ENCODE assay signal across 9 mouse cellular contexts in the genomic region with DNA sequence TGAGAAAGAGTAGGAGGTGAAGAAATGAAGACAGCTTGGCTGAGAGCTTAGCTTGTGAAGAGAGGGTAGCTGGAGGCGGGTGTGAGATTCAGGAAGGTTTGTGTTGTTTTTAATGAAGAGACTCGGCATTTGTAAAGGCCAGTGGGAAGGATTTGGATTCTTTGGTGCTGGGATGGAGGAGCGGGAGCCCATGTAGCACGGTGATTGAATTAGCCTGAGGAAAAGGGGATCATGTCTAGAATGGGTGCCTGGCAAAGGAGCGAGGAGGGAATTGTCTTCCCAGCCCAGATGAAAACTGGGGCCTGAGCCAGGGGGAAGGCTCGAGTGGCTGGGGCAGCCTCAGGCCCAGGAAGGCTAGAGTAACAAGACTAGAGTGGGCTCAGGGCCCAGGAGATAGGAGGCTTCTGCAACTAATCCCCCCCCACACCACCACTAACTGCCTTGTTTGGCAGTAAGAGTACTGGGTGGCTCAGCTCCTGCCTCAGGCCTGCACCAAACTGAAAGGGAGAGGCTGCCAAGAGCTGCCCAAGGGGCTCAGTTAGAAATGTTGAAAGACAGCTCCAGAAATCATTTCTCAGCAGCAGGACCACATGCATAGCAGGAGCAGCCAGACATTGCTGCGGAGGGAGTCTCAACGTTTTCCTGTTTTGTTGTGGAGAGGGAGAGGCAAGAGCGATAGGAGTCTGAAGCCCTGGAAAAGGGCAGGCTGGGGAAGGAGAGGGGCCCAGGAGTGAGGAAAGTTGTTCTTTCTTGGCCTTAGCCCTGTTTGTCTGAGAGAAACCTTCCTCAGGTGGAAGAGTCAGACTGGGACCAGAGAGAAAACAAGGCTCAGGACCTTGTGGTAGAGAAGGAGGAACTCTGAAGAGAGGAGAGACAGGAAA. TPM values are rescaled to one million over a fixed set of nuclear protein-coding genes. Genes with fewer than 3 reads are reported as not detected.
DNase-seq lines count a peak whose midpoint lies in the region; ATAC-seq and TF ChIP-seq lines count a peak whose summit lies in the region.
"Had no signal": no experiment of that assay in that cellular context is flagged by ENCODE, and none has a peak within 500 bp of the region (broad histone marks: within the 10 kb centered on the region; RNA-seq: fewer than 3 reads in every experiment).

No protein-coding gene starts in this region.

- peaks cover 8% of the 10 kb centered on the region; the same call in 1 of the 2 replicates for H3K36me3 ChIP-seq in kidney, embryonic 14.5 days (ENCODE audit: control insufficient read depth, insufficient read depth, low read length)
- H3K36me3 ChIP-seq in forebrain, embryonic 14.5 days (ENCODE audit: control insufficient read depth, insufficient read depth, low read length): peaks cover 14% of the 10 kb centered on the region
- H3K36me3 ChIP-seq in limb, embryonic 13.5 days: peaks cover 13% of the 10 kb centered on the region
- H3K36me3 ChIP-seq in neural tube, embryonic 15.5 days: peaks cover 8% of the 10 kb centered on the region
- H3K36me3 ChIP-seq in thymus, adult 2 months (ENCODE audit: control insufficient read depth, insufficient read depth, low read length): no peaks in the 10 kb centered on the region
- H3K36me3 ChIP-seq: G1E had no signal

- no peak for TF ChIP-seq POLR2A in thymus, adult 2 months (IDR thresholded peaks at IDR 0.05; ENCODE audit: control insufficient read depth, extremely low read depth, insufficient read depth, low read length, poor library complexity)

- H3K27me3 ChIP-seq in kidney, embryonic 14.5 days (ENCODE audit: control insufficient read depth, insufficient read depth, low read length): no peaks in the 10 kb centered on the region
- H3K27me3 ChIP-seq in forebrain, embryonic 14.5 days (replicated peaks; ENCODE audit: control insufficient read depth, insufficient read depth, low read length): no peaks in the 10 kb centered on the region
- H3K27me3 ChIP-seq in limb, embryonic 13.5 days: no peaks in the 10 kb centered on the region
- H3K27me3 ChIP-seq in neural tube, embryonic 15.5 days (replicated peaks): no peaks in the 10 kb centered on the region
- H3K27me3 ChIP-seq in thymus, adult 2 months (ENCODE audit: control insufficient read depth, insufficient read depth, low read length): no peaks in the 10 kb centered on the region

- H3K4me3 ChIP-seq in kidney, embryonic 14.5 days (ENCODE audit: low read length): no peak overlapping the region
- H3K4me3 ChIP-seq in forebrain, embryonic 14.5 days (ENCODE audit: low read depth, low read length): no peak overlapping the region
- H3K4me3 ChIP-seq in limb, embryonic 13.5 days: no peak overlapping the region
- no peak overlapping the region for H3K4me3 ChIP-seq in neural tube, embryonic 15.5 days (replicated peaks)
- no peak overlapping the region for H3K4me3 ChIP-seq in thymus, adult 2 months (ENCODE audit: control insufficient read depth, insufficient read depth, low read length)

- TF ChIP-seq CTCF in thymus, adult 2 months (IDR thresholded peaks at IDR 0.05; ENCODE audit: borderline replicate concordance, control insufficient read depth, extremely low read depth, insufficient read depth, low read length, poor library complexity): no peak

- H3K27ac ChIP-seq in kidney, embryonic 14.5 days (ENCODE audit: low read depth, low read length): peak overlapping the region; percentile 77
- no peak overlapping the region for H3K27ac ChIP-seq in forebrain, embryonic 14.5 days (ENCODE audit: low read depth, low read length)
- peak overlapping the region; percentile 40; the same call in 1 of the 2 replicates for H3K27ac ChIP-seq in limb, embryonic 13.5 days
- peak overlapping the region; percentile 74 for H3K27ac ChIP-seq in neural tube, embryonic 15.5 days (replicated peaks)
- no peak overlapping the region for H3K27ac ChIP-seq in thymus, adult 2 months (ENCODE audit: control insufficient read depth, insufficient read depth, low read length)

- ATAC-seq in kidney, embryonic 14.5 days (ENCODE audit: low FRiP score, low TSS enrichment): no peak; the same call in 1 of the 2 replicates
- ATAC-seq in forebrain, embryonic 14.5 days: peak; percentile 34; the same call in 1 of the 2 replicates
- ATAC-seq in limb, embryonic 13.5 days (ENCODE audit: low FRiP score, low read depth): peak; percentile 69; the same call in 1 of the 2 replicates
- peak; percentile 35; the same call in 1 of the 2 replicates for ATAC-seq in neural tube, embryonic 15.5 days (ENCODE audit: low FRiP score)

- DNase-seq in kidney, adult 11 months: no peak
- DNase-seq in forebrain, embryonic 14.5 days (ENCODE audit: low spot score): peak; percentile 53
- peak; percentile 69 to 79 for DNase-seq in heart, postnatal 14 days
- DNase-seq in MN1 (ENCODE audit: low spot score): no peak
- DNase-seq in thymus, adult 2 months: no peak

- intact Hi-C loops in heart, postnatal 14 days (cut with DNase I): no loop called here

- no peak overlapping the region for H3K9ac ChIP-seq in kidney, embryonic 14.5 days (ENCODE audit: low read depth, low read length)
- H3K9ac ChIP-seq in forebrain, embryonic 14.5 days (ENCODE audit: low read length): no peak overlapping the region
- H3K9ac ChIP-seq in limb, embryonic 13.5 days: no peak overlapping the region; the same call in 1 of the 2 replicates
- no peak overlapping the region for H3K9ac ChIP-seq in neural tube, embryonic 15.5 days (replicated peaks)

- 61% methylated on average over 9 of the region's 9 CpGs for WGBS in kidney, embryonic 14.5 days
- WGBS in forebrain, embryonic 14.5 days: 63% methylated on average over 9 of the region's 9 CpGs
- WGBS in limb, embryonic 13.5 days: 54% methylated on average over 9 of the region's 9 CpGs
- WGBS in neural tube, embryonic 15.5 days: 71% methylated on average over 9 of the region's 9 CpGs
- 84% methylated on average over 9 of the region's 9 CpGs for whole genome bisulfite sequencing in thymus, adult 2 months

- H3K4me2 ChIP-seq in kidney, embryonic 14.5 days (replicated peaks; ENCODE audit: low read depth, low read length): no peak overlapping the region
- H3K4me2 ChIP-seq in forebrain, embryonic 14.5 days (ENCODE audit: low read length): no peak overlapping the region
- no peak overlapping the region for H3K4me2 ChIP-seq in limb, embryonic 13.5 days (replicated peaks)
- no peak overlapping the region for H3K4me2 ChIP-seq in neural tube, embryonic 15.5 days

- H3K9me3 ChIP-seq in kidney, embryonic 14.5 days (ENCODE audit: control insufficient read depth, low read length): no peaks in the 10 kb centered on the region
- no peaks in the 10 kb centered on the region for H3K9me3 ChIP-seq in forebrain, embryonic 14.5 days (replicated peaks; ENCODE audit: control insufficient read depth, low read length)
- H3K9me3 ChIP-seq in limb, embryonic 13.5 days: no peaks in the 10 kb centered on the region
- no peaks in the 10 kb centered on the region for H3K9me3 ChIP-seq in neural tube, embryonic 15.5 days (replicated peaks)
- H3K9me3 ChIP-seq: G1E had no signal

- H3K4me1 ChIP-seq in kidney, embryonic 14.5 days (ENCODE audit: control insufficient read depth, insufficient read depth, low read length): peaks cover 13% of the 10 kb centered on the region; the same call in 1 of the 2 replicates
- no peaks in the 10 kb centered on the region for H3K4me1 ChIP-seq in forebrain, embryonic 14.5 days (ENCODE audit: control insufficient read depth, insufficient read depth, low read length)
- H3K4me1 ChIP-seq in limb, embryonic 13.5 days: peaks cover 20% of the 10 kb centered on the region
- H3K4me1 ChIP-seq in neural tube, embryonic 15.5 days: peaks cover 30% of the 10 kb centered on the region
- peaks cover 32% of the 10 kb centered on the region for H3K4me1 ChIP-seq in thymus, adult 2 months (replicated peaks; ENCODE audit: control insufficient read depth, insufficient read depth, low read length)

RNA-seq across cellular contexts. Expression of gene Bace1, which starts 11.4 kb away (rescaled TPM):
- polyA plus RNA-seq in kidney, embryonic 14.5 days (2014; fragmentation: Nextera tagmentation; extraction: Ambion mirVana): 23.4 and 36.2 TPM in 2 replicates
- 26.7 and 35.9 TPM in 2 replicates for polyA plus RNA-seq in forebrain, embryonic 14.5 days (2014; fragmentation: Nextera tagmentation; extraction: Ambion mirVana)
- total RNA-seq in heart, postnatal 14 days (2021): 10 to 100 TPM; 39.8 to 40.4 TPM
- 33.9 and 36.0 TPM in 2 replicates for polyA plus RNA-seq in limb, embryonic 13.5 days (2015; fragmentation: Nextera tagmentation; extraction: Ambion mirVana)
- polyA plus RNA-seq in neural tube, embryonic 15.5 days (2015; fragmentation: Nextera tagmentation; extraction: Ambion mirVana): 43.3 and 49.3 TPM in 2 replicates
- polyA plus RNA-seq in thymus, adult 2 months (2012; rRNA removed): 7.7 and 10.1 TPM in 2 replicates

RNA-seq across cellular contexts. Expression of gene Cep164, which starts 21.3 kb away (rescaled TPM):
- 24.3 and 30.8 TPM in 2 replicates for polyA plus RNA-seq in kidney, embryonic 14.5 days (2014; fragmentation: Nextera tagmentation; extraction: Ambion mirVana)
- 7.7 and 8.9 TPM in 2 replicates for polyA plus RNA-seq in forebrain, embryonic 14.5 days (2014; fragmentation: Nextera tagmentation; extraction: Ambion mirVana)
- total RNA-seq in heart, postnatal 14 days (2021): 1 to 10 TPM; 7.0 TPM
- polyA plus RNA-seq in limb, embryonic 13.5 days (2015; fragmentation: Nextera tagmentation; extraction: Ambion mirVana): 31.6 and 37.7 TPM in 2 replicates
- polyA plus RNA-seq in neural tube, embryonic 15.5 days (2015; fragmentation: Nextera tagmentation; extraction: Ambion mirVana): 12.9 and 16.3 TPM in 2 replicates
- polyA plus RNA-seq in thymus, adult 2 months (2012; rRNA removed): 32.0 and 35.9 TPM in 2 replicates

RNA-seq across cellular contexts. Expression of gene Pcsk7, which starts 56.5 kb away (rescaled TPM):
- polyA plus RNA-seq in kidney, embryonic 14.5 days (2014; fragmentation: Nextera tagmentation; extraction: Ambion mirVana): 7.8 and 16.2 TPM in 2 replicates
- 13.6 and 16.2 TPM in 2 replicates for polyA plus RNA-seq in forebrain, embryonic 14.5 days (2014; fragmentation: Nextera tagmentation; extraction: Ambion mirVana)
- total RNA-seq in heart, postnatal 14 days (2021): 10 to 100 TPM; 23.3 to 24.5 TPM
- polyA plus RNA-seq in limb, embryonic 13.5 days (2015; fragmentation: Nextera tagmentation; extraction: Ambion mirVana): 21.8 and 23.5 TPM in 2 replicates
- polyA plus RNA-seq in neural tube, embryonic 15.5 days (2015; fragmentation: Nextera tagmentation; extraction: Ambion mirVana): 25.0 and 25.8 TPM in 2 replicates
- polyA plus RNA-seq in thymus, adult 2 months (2012; rRNA removed): 72.8 and 85.1 TPM in 2 replicates

RNA-seq across cellular contexts. Expression of gene Rnf214, which starts 56.9 kb away (rescaled TPM):
- 54.0 and 74.3 TPM in 2 replicates for polyA plus RNA-seq in kidney, embryonic 14.5 days (2014; fragmentation: Nextera tagmentation; extraction: Ambion mirVana)
- polyA plus RNA-seq in forebrain, embryonic 14.5 days (2014; fragmentation: Nextera tagmentation; extraction: Ambion mirVana): 70.2 and 91.1 TPM in 2 replicates
- total RNA-seq in heart, postnatal 14 days (2021): 10 to 100 TPM; 27.9 to 28.3 TPM
- polyA plus RNA-seq in limb, embryonic 13.5 days (2015; fragmentation: Nextera tagmentation; extraction: Ambion mirVana): 66.7 and 70.6 TPM in 2 replicates
- polyA plus RNA-seq in neural tube, embryonic 15.5 days (2015; fragmentation: Nextera tagmentation; extraction: Ambion mirVana): 77.0 and 83.6 TPM in 2 replicates
- 23.1 and 30.4 TPM in 2 replicates for polyA plus RNA-seq in thymus, adult 2 months (2012; rRNA removed)

Comparison
In these comparisons a context has a peak if more than half of its experiments do, and no peak if none do; other contexts are left out.
1. H3K27ac ChIP-seq: peak in kidney, embryonic 14.5 days (single experiment), limb, embryonic 13.5 days (single experiment) and neural tube, embryonic 15.5 days (single experiment); none in forebrain, embryonic 14.5 days (single experiment) and thymus, adult 2 months (single experiment).
2. DNase-seq: peak in forebrain, embryonic 14.5 days (single experiment) and heart, postnatal 14 days (2 of 2); none in kidney, adult 11 months (single experiment), MN1 (single experiment) and thymus, adult 2 months (single experiment).